Mouse (Mus musculus): ENCODE results near the gene Bcs1l. TPM values are rescaled to one million over a fixed set of nuclear protein-coding genes. Genes with fewer than 3 reads are reported as not detected.

Bcs1l gene
- total and polyA plus RNA-seq, 3 experiments = 27.7 to 35.0 TPM; not detected in 1

Other genes with a start within 250 kb of the Bcs1l start
- 0.08 TPM in 1 of 2 replicates, not detected in the other for gene Catip, start 226.2 kb upstream of the Bcs1l start, total RNA-seq (2012; rRNA removed)
- under 1 TPM in 1 of 2 experiments, not detected in 1; 0.08 TPM for gene Catip, start 226.2 kb upstream of the Bcs1l start, polyA plus RNA-seq (2012; ENCODE audit: insufficient read depth in 1 of 2, insufficient read length in 2 of 2, low read depth in 1 of 2, low replicate concordance in 2 of 2, missing spikeins in 1 of 2)
- 0.26 TPM in 1 of 2 replicates, not detected in the other for gene Slc11a1, start 213.1 kb upstream of the Bcs1l start, total RNA-seq (2012; rRNA removed)
- gene Slc11a1, start 213.1 kb upstream of the Bcs1l start, polyA plus RNA-seq (2012; ENCODE audit: insufficient read depth in 1 of 2, insufficient read length in 2 of 2, low read depth in 1 of 2, low replicate concordance in 2 of 2, missing spikeins in 1 of 2) = under 1 TPM in 1 of 2 experiments, not detected in 1; 0.11 TPM
- gene Ctdsp1, start 196.8 kb upstream of the Bcs1l start, total RNA-seq (2012; rRNA removed) = 18.0 TPM in 2 replicates
- gene Ctdsp1, start 196.8 kb upstream of the Bcs1l start, polyA plus RNA-seq (2012; ENCODE audit: insufficient read depth in 1 of 2, insufficient read length in 2 of 2, low read depth in 1 of 2, low replicate concordance in 2 of 2, missing spikeins in 1 of 2) = 10 to 100 TPM in 1 of 2 experiments, not detected in 1; 69.8 TPM
- gene Vil1, start 178.9 kb upstream of the Bcs1l start, total RNA-seq (2012; rRNA removed) = 0.03 and 0.04 TPM in 2 replicates
- under 1 TPM in 1 of 2 experiments, not detected in 1; 0.04 TPM for gene Vil1, start 178.9 kb upstream of the Bcs1l start, polyA plus RNA-seq (2012; ENCODE audit: insufficient read depth in 1 of 2, insufficient read length in 2 of 2, low read depth in 1 of 2, low replicate concordance in 2 of 2, missing spikeins in 1 of 2)
- 62.7 and 65.1 TPM in 2 replicates for gene Cnot9, start 82.2 kb upstream of the Bcs1l start, total RNA-seq (2012; rRNA removed)
- 10 to 100 TPM in 1 of 2 experiments, not detected in 1; 85.0 TPM for gene Cnot9, start 82.2 kb upstream of the Bcs1l start, polyA plus RNA-seq (2012; ENCODE audit: insufficient read depth in 1 of 2, insufficient read length in 2 of 2, low read depth in 1 of 2, low replicate concordance in 2 of 2, missing spikeins in 1 of 2)
- gene Plcd4, start 45.4 kb upstream of the Bcs1l start, total RNA-seq (2012; rRNA removed) = 0.13 and 0.15 TPM in 2 replicates
- gene Plcd4, start 45.4 kb upstream of the Bcs1l start, polyA plus RNA-seq (2012; ENCODE audit: insufficient read depth in 1 of 2, insufficient read length in 2 of 2, low read depth in 1 of 2, low replicate concordance in 2 of 2, missing spikeins in 1 of 2) = under 1 TPM in 1 of 2 experiments, not detected in 1; 0.77 TPM
- 24.0 and 27.7 TPM in 2 replicates for gene Usp37, start 44.0 kb upstream of the Bcs1l start, total RNA-seq (2012; rRNA removed)
- 10 to 100 TPM; 17.8 to 77.6 TPM for gene Usp37, start 44.0 kb upstream of the Bcs1l start, polyA plus RNA-seq (2012; ENCODE audit: insufficient read depth in 1 of 2, insufficient read length in 2 of 2, low read depth in 1 of 2, low replicate concordance in 2 of 2, missing spikeins in 1 of 2)
- gene Zfp142, start within 50 bp of the Bcs1l start, total RNA-seq (2012; rRNA removed) = 9.2 and 10.6 TPM in 2 replicates
- gene Zfp142, start within 50 bp of the Bcs1l start, polyA plus RNA-seq (2012; ENCODE audit: insufficient read depth in 1 of 2, insufficient read length in 2 of 2, low read depth in 1 of 2, low replicate concordance in 2 of 2, missing spikeins in 1 of 2) = 10 to 100 TPM in 1 of 2 experiments, not detected in 1; 21.8 TPM
- gene Rnf25, start 13.1 kb downstream of the Bcs1l start, total RNA-seq (2012; rRNA removed) = 26.2 and 32.4 TPM in 2 replicates
- 10 to 100 TPM in 1 of 2 experiments, not detected in 1; 49.7 TPM for gene Rnf25, start 13.1 kb downstream of the Bcs1l start, polyA plus RNA-seq (2012; ENCODE audit: insufficient read depth in 1 of 2, insufficient read length in 2 of 2, low read depth in 1 of 2, low replicate concordance in 2 of 2, missing spikeins in 1 of 2)
- 0.23 and 0.26 TPM in 2 replicates for gene Stk36, start 13.2 kb downstream of the Bcs1l start, total RNA-seq (2012; rRNA removed)
- under 1 TPM in 1 of 2 experiments, not detected in 1; 0.89 TPM for gene Stk36, start 13.2 kb downstream of the Bcs1l start, polyA plus RNA-seq (2012; ENCODE audit: insufficient read depth in 1 of 2, insufficient read length in 2 of 2, low read depth in 1 of 2, low replicate concordance in 2 of 2, missing spikeins in 1 of 2)
- gene Ttll4, start 73.5 kb downstream of the Bcs1l start, total RNA-seq (2012; rRNA removed) = 27.8 and 31.1 TPM in 2 replicates
- 10 to 100 TPM in 1 of 2 experiments, not detected in 1; 85.9 TPM for gene Ttll4, start 73.5 kb downstream of the Bcs1l start, polyA plus RNA-seq (2012; ENCODE audit: insufficient read depth in 1 of 2, insufficient read length in 2 of 2, low read depth in 1 of 2, low replicate concordance in 2 of 2, missing spikeins in 1 of 2)
- not detected in 2 replicates for gene Cyp27a1, start 125.3 kb downstream of the Bcs1l start, total RNA-seq (2012; rRNA removed)
- gene Cyp27a1, start 125.3 kb downstream of the Bcs1l start, polyA plus RNA-seq (2012; ENCODE audit: insufficient read depth in 1 of 2, insufficient read length in 2 of 2, low read depth in 1 of 2, low replicate concordance in 2 of 2, missing spikeins in 1 of 2) = not detected
- gene Prkag3, start 160.9 kb downstream of the Bcs1l start, total RNA-seq (2012; rRNA removed) = not detected in 2 replicates
- under 1 TPM in 1 of 2 experiments, not detected in 1; 0.03 TPM for gene Prkag3, start 160.9 kb downstream of the Bcs1l start, polyA plus RNA-seq (2012; ENCODE audit: insufficient read depth in 1 of 2, insufficient read length in 2 of 2, low read depth in 1 of 2, low replicate concordance in 2 of 2, missing spikeins in 1 of 2)
- 0.20 TPM in 1 of 2 replicates, not detected in the other for gene Wnt6, start 183.6 kb downstream of the Bcs1l start, total RNA-seq (2012; rRNA removed)
- gene Wnt6, start 183.6 kb downstream of the Bcs1l start, polyA plus RNA-seq (2012; ENCODE audit: insufficient read depth in 1 of 2, insufficient read length in 2 of 2, low read depth in 1 of 2, low replicate concordance in 2 of 2, missing spikeins in 1 of 2) = not detected
- not detected in 2 replicates for gene Wnt10a, start 203.2 kb downstream of the Bcs1l start, total RNA-seq (2012; rRNA removed)
- gene Wnt10a, start 203.2 kb downstream of the Bcs1l start, polyA plus RNA-seq (2012; ENCODE audit: insufficient read depth in 1 of 2, insufficient read length in 2 of 2, low read depth in 1 of 2, low replicate concordance in 2 of 2, missing spikeins in 1 of 2) = not detected

All from MEL (cell line).